In the genomic region with DNA sequence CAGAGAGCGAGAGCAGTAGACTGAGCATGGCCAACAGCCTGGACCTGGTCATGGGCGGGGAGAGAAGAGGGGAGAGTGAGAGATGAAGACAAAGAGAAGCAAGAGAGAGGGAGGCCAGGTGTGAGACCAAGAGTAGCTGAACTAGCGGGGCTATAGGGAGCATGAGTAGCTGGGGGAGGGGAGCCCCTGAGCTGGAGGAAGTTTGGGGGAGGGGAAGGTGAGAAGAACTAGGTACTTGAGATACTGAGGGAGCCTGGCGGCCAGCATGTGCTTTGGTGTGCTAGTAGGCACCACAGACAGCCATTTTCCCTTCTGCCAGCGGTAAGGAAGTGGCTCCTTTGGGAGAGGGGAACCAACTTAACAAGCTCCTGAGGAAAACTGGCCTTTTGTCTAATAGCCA, we compare ENCODE assay signal across 15 mouse cellular contexts. TPM values are rescaled to one million over a fixed set of nuclear protein-coding genes. Genes with fewer than 3 reads are reported as not detected.
DNase-seq lines count a peak whose midpoint lies in the region; ATAC-seq lines count a peak whose summit lies in the region.
"Had no signal": no experiment of that assay in that cellular context is flagged by ENCODE, and none has a peak within 500 bp of the region (broad histone marks: within the 10 kb centered on the region; RNA-seq: fewer than 3 reads in every experiment).

No protein-coding gene starts in this region.

- no peak for DNase-seq in lung, postnatal 14 days
- DNase-seq in embryonic facial prominence, embryonic 10.5 days (ENCODE audit: low spot score): no peak
- peak; percentile 36 to 65 for DNase-seq in thymus, postnatal 36 days
- no peak for DNase-seq in gastrocnemius, adult 18-20 months (ENCODE audit: low spot score)
- no peak for DNase-seq in gastrocnemius, postnatal 14 days
- DNase-seq: cerebellum, postnatal 10 days; heart, postnatal 14 days; layer of hippocampus, postnatal 36 days had no signal

- no peak overlapping the region for H3K9ac ChIP-seq in lung, embryonic 16.5 days (ENCODE audit: low read length)
- no peak overlapping the region for H3K9ac ChIP-seq in limb, embryonic 12.5 days (replicated peaks)
- H3K9ac ChIP-seq: embryonic facial prominence, embryonic 13.5 days; liver, embryonic 14.5 days had no signal

- H3K27ac ChIP-seq in lung, embryonic 16.5 days (ENCODE audit: low read length): no peak overlapping the region
- peak overlapping the region; percentile 35 for H3K27ac ChIP-seq in embryonic facial prominence, embryonic 10.5 days (replicated peaks)
- H3K27ac ChIP-seq in limb, embryonic 12.5 days: peak overlapping the region; percentile 73
- H3K27ac ChIP-seq: embryonic facial prominence, embryonic 13.5 days; liver, embryonic 14.5 days had no signal

- H3K9me3 ChIP-seq in lung, embryonic 16.5 days (ENCODE audit: control insufficient read depth, low read length): no peaks in the 10 kb centered on the region
- H3K9me3 ChIP-seq in embryonic facial prominence, embryonic 10.5 days: no peaks in the 10 kb centered on the region
- H3K9me3 ChIP-seq in limb, embryonic 12.5 days: no peaks in the 10 kb centered on the region
- H3K9me3 ChIP-seq: embryonic facial prominence, embryonic 13.5 days had no signal

- H3K4me2 ChIP-seq in lung, embryonic 16.5 days (ENCODE audit: low read depth, low read length): no peak overlapping the region
- peak overlapping the region; percentile 6; the same call in 1 of the 2 replicates for H3K4me2 ChIP-seq in limb, embryonic 12.5 days
- H3K4me2 ChIP-seq: embryonic facial prominence, embryonic 13.5 days had no signal

- no peak overlapping the region for H3K4me3 ChIP-seq in lung, embryonic 16.5 days (ENCODE audit: low read length)
- H3K4me3 ChIP-seq in embryonic facial prominence, embryonic 10.5 days: no peak overlapping the region
- no peak overlapping the region for H3K4me3 ChIP-seq in limb, embryonic 12.5 days (replicated peaks)
- H3K4me3 ChIP-seq: embryonic facial prominence, embryonic 13.5 days had no signal

- ATAC-seq in lung, embryonic 16.5 days (ENCODE audit: low read depth): peak; percentile 38; the same call in 1 of the 2 replicates
- no peak; the same call in 1 of the 2 replicates for ATAC-seq in limb, embryonic 12.5 days (ENCODE audit: insufficient number of reproducible peaks, insufficient read depth, low FRiP score, low TSS enrichment, low read depth)
- ATAC-seq: forebrain, embryonic 14.5 days had no signal

- no peaks in the 10 kb centered on the region for H3K4me1 ChIP-seq in lung, embryonic 16.5 days (replicated peaks; ENCODE audit: control insufficient read depth, insufficient read depth, low read length)
- H3K4me1 ChIP-seq in embryonic facial prominence, embryonic 10.5 days: peaks cover 4% of the 10 kb centered on the region
- peaks cover 18% of the 10 kb centered on the region for H3K4me1 ChIP-seq in limb, embryonic 12.5 days (replicated peaks)
- H3K4me1 ChIP-seq: embryonic facial prominence, embryonic 13.5 days had no signal

- WGBS in lung, embryonic 16.5 days: 51% methylated on average over 5 of the region's 5 CpGs
- WGBS in embryonic facial prominence, embryonic 10.5 days: 73% methylated on average over 5 of the region's 5 CpGs
- 52% methylated on average over 5 of the region's 5 CpGs for WGBS in limb, embryonic 12.5 days

- peaks cover 35% of the 10 kb centered on the region for H3K36me3 ChIP-seq in lung, embryonic 16.5 days (ENCODE audit: control insufficient read depth, insufficient read depth, low read length)
- peaks cover 95% of the 10 kb centered on the region for H3K36me3 ChIP-seq in embryonic facial prominence, embryonic 10.5 days (replicated peaks)
- peaks cover 64% of the 10 kb centered on the region for H3K36me3 ChIP-seq in limb, embryonic 12.5 days

- H3K27me3 ChIP-seq in lung, embryonic 16.5 days (ENCODE audit: control insufficient read depth, insufficient read depth, low read depth, low read length): no peaks in the 10 kb centered on the region
- no peaks in the 10 kb centered on the region for H3K27me3 ChIP-seq in embryonic facial prominence, embryonic 10.5 days (replicated peaks; ENCODE audit: low read depth, poor library complexity, severe bottlenecking)
- no peaks in the 10 kb centered on the region for H3K27me3 ChIP-seq in limb, embryonic 12.5 days
- H3K27me3 ChIP-seq: embryonic facial prominence, embryonic 13.5 days had no signal

- intact Hi-C loops in gastrocnemius, postnatal 14 days (cut with DNase I; ENCODE audit: low total_unique reads): no loop called here

RNA-seq across cellular contexts. Expression of gene Cep89, which starts 18.4 kb away (rescaled TPM):
- polyA plus RNA-seq in lung, embryonic 16.5 days (2015; fragmentation: Nextera tagmentation; extraction: Ambion mirVana): 54.1 and 54.4 TPM in 2 replicates
- polyA plus RNA-seq in embryonic facial prominence, embryonic 10.5 days (2016; fragmentation: Nextera tagmentation; extraction: Ambion mirVana): 59.0 and 63.3 TPM in 2 replicates
- 55.0 and 56.9 TPM in 2 replicates for polyA plus RNA-seq in limb, embryonic 12.5 days (2016; fragmentation: Nextera tagmentation; extraction: Ambion mirVana)
- 1 to 10 TPM; 4.6 to 5.6 TPM for total RNA-seq in gastrocnemius, adult 18-20 months (2021)
- total RNA-seq in gastrocnemius, postnatal 14 days (2021): 1 to 10 TPM; 5.7 to 5.9 TPM

RNA-seq across cellular contexts. Expression of gene Faap24, which starts 18.6 kb away (rescaled TPM):
- polyA plus RNA-seq in lung, embryonic 16.5 days (2015; fragmentation: Nextera tagmentation; extraction: Ambion mirVana): 20.0 and 21.0 TPM in 2 replicates
- polyA plus RNA-seq in embryonic facial prominence, embryonic 10.5 days (2016; fragmentation: Nextera tagmentation; extraction: Ambion mirVana): 17.6 and 20.5 TPM in 2 replicates
- 14.7 and 16.5 TPM in 2 replicates for polyA plus RNA-seq in limb, embryonic 12.5 days (2016; fragmentation: Nextera tagmentation; extraction: Ambion mirVana)
- 1 to 10 TPM in 1 of 2 experiments, under 1 TPM in 1; 0.97 to 1.1 TPM for total RNA-seq in gastrocnemius, adult 18-20 months (2021)
- total RNA-seq in gastrocnemius, postnatal 14 days (2021): 1 to 10 TPM; 1.3 to 1.5 TPM

RNA-seq across cellular contexts. Expression of gene Slc7a9, which starts 33.4 kb away (rescaled TPM):
- polyA plus RNA-seq in lung, embryonic 16.5 days (2015; fragmentation: Nextera tagmentation; extraction: Ambion mirVana): 0.14 and 0.31 TPM in 2 replicates
- 0.17 and 0.29 TPM in 2 replicates for polyA plus RNA-seq in embryonic facial prominence, embryonic 10.5 days (2016; fragmentation: Nextera tagmentation; extraction: Ambion mirVana)
- polyA plus RNA-seq in limb, embryonic 12.5 days (2016; fragmentation: Nextera tagmentation; extraction: Ambion mirVana): 0.21 TPM in 1 of 2 replicates, not detected in the other
- total RNA-seq in gastrocnemius, adult 18-20 months (2021): not detected
- not detected for total RNA-seq in gastrocnemius, postnatal 14 days (2021)
- total RNA-seq: gastrocnemius, postnatal 4 days; heart, postnatal 14 days; layer of hippocampus, postnatal 36 days; megakaryocyte-erythroid progenitor cell, adult 5-6 weeks had no signal
- polyA plus RNA-seq: forebrain, embryonic 14.5 days had no signal

Comparison
In these comparisons a context has a peak if more than half of its experiments do, and no peak if none do; other contexts are left out.
1. DNase-seq: peak in thymus, postnatal 36 days (2 of 2); none in lung, postnatal 14 days (single experiment), embryonic facial prominence, embryonic 10.5 days (single experiment), gastrocnemius, adult 18-20 months (single experiment) and gastrocnemius, postnatal 14 days (single experiment).